Mouse (Mus musculus) neural tube, embryonic 14.5 days (tissue): ENCODE data around the gene Col24a1. TPM values are rescaled to one million over a fixed set of nuclear protein-coding genes. Genes with fewer than 3 reads are reported as not detected.

Source experiments
- ATAC-seq: fragments of 200-750 bp; cut with Nextera tagmentation; 2 replicates; pipeline ENCODE4 v1.8.0; 2017; ENCODE audit warnings: low read depth, mild to moderate bottlenecking, moderate TSS enrichment, moderate library complexity
- H3K27ac ChIP-seq: fragments of 300-500 bp; sonication (generic); 2 replicates; pipeline ENCODE4 v1.5.1; 2014; ENCODE audit warnings: low read depth, mild to moderate bottlenecking, control low read depth, low read length, moderate library complexity, mixed read lengths
- H3K27me3 ChIP-seq: fragments of 300-500 bp; sonication (generic); 2 replicates; pipeline ENCODE4 v1.6.1; 2014; ENCODE audit warnings: low read length; ENCODE audit not compliant: control insufficient read depth, insufficient read depth
- H3K36me3 ChIP-seq: fragments of 300-500 bp; sonication (generic); 2 replicates; pipeline ENCODE4 v1.6.1; 2014; ENCODE audit warnings: low read length, mixed read lengths; ENCODE audit not compliant: control insufficient read depth, insufficient read depth
- H3K4me1 ChIP-seq: fragments of 300-500 bp; sonication (generic); 2 replicates; pipeline ENCODE4 v1.6.1; 2014; ENCODE audit warnings: low read length; ENCODE audit not compliant: control insufficient read depth, insufficient read depth
- H3K4me2 ChIP-seq: fragments of 300-500 bp; sonication (generic); 2 replicates; pipeline ENCODE4 v1.6.1; 2014; ENCODE audit warnings: mild to moderate bottlenecking, low read depth, low read length, control low read depth
- H3K4me3 ChIP-seq: fragments of 300-500 bp; sonication (generic); 2 replicates; pipeline ENCODE4 v1.5.1; 2014; ENCODE audit warnings: low read depth, low read length, control low read depth, mixed read lengths
- H3K9ac ChIP-seq: fragments of 300-500 bp; sonication (generic); replicated peaks from 2 replicates; pipeline ENCODE4 v1.6.1; 2014; ENCODE audit warnings: low read depth, mild to moderate bottlenecking, control low read depth, low read length, mixed read lengths
- H3K9me3 ChIP-seq: fragments of 300-500 bp; sonication (generic); 2 replicates; pipeline ENCODE4 v1.6.1; 2016; ENCODE audit warnings: low read length; ENCODE audit not compliant: control insufficient read depth
- WGBS: fragments of 180-500 bp; shearing (Covaris S2); extraction: QIAGEN DNeasy Blood & Tissue Kit; methylation state at CpG from one replicate; pipeline ENCODE4 v1.1.7; 2014; 5-methylcytosine and 5-hydroxymethylcytosine counted together
- polyA plus RNA-seq: library from polyadenylated mRNA; unstranded; fragments of >200 nt; fragmentation: Nextera tagmentation; extraction: Ambion mirVana; gene quantifications from 2 replicates; pipeline ENCODE4 v1.2.1, GENCODE M21; 2014

Gene Col24a1
- polyA plus RNA-seq, 1 experiment from 2014 or later, result 0.94 TPM

DNA sequence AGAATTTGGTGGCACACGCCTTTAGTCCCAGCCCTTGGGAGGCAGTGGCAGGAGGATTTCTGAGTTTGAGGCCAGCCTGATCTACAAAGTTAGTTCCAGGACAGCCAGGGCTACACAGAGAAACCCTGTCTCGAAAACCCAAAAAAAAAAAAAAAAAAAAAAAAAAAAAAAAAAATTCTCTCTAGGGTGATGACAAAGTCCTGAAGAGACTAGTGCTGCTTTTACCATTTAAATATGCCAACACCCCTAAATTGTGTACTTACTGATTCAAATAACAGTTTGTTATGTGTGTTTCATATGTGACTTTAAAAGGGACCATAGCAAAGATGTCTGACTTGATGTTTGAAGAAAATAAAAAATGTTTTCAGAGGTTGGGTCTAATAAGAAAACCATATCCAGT, 262.1 kb downstream of the Col24a1 start:
- Histone ChIP-seq H3K4me2 (no peak overlapping the region), H3K36me3 (no peaks in the 10 kb centered on the region), H3K4me3 (no peak overlapping the region), H3K4me1 (no peaks in the 10 kb centered on the region), H3K27me3 (no peaks in the 10 kb centered on the region), H3K27ac (no peak overlapping the region), H3K9me3 (no peaks in the 10 kb centered on the region), H3K9ac (no peak overlapping the region)
- no peak for ATAC-seq
- 78% methylated on average over 2 of the region's 2 CpGs for WGBS

DNA sequence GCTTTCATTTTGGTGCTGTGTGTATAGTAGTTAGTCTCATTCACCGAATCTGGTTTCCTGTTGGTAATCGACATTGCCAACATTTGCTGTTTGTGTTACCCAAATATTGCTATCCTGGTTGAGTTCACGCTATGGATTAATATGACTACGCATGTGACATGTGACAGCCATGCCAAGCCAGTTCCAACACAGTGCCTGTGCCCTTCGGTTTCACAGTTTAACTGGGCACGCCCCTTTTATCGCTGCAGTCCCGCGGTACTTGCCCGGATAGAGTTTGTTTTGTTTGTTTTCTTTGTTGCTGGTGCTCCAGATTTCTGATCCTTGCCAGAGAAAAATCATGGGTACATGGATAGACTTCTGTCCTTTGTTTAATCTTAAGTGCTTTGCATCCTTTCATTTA, 263.9 kb downstream of the Col24a1 start:
- no peaks in the 10 kb centered on the region for H3K4me1 ChIP-seq

DNA sequence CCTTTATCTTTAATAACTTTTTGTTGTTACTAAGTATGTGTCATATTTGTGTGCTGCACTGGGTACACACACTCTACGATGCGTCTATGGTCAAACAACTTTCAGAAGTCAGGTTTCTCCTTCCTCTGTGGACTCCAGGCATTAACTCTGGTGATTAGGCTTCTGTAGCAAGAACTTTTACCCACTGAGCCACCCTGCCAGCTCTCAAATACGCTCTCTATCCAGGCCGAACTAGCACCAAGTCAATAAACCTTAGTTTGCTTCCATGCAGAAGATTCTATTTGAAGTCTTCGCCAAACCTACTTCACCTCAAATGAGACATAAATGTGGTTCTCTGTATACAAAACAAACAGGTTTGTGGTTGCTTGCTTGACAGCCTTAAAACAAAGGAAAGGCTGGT, 267.4 kb downstream of the Col24a1 start:
- no peak overlapping the region for H3K27ac ChIP-seq
- H3K4me1 ChIP-seq, result no peaks in the 10 kb centered on the region
- H3K9ac ChIP-seq, result no peak overlapping the region
- H3K36me3 ChIP-seq, result no peaks in the 10 kb centered on the region
- H3K4me2 ChIP-seq, result no peak overlapping the region
- ATAC-seq, result no peak
- no peak overlapping the region for H3K4me3 ChIP-seq
- H3K9me3 ChIP-seq, result no peaks in the 10 kb centered on the region; the same call in 1 of the 2 replicates
- 97% methylated on average over 5 of the region's 5 CpGs for WGBS
- H3K27me3 ChIP-seq, result no peaks in the 10 kb centered on the region

More for the DNA sequence above, 263.9 kb downstream of the Col24a1 start:
- Histone ChIP-seq H3K4me2 (no peak overlapping the region), H3K4me3 (no peak overlapping the region), H3K27me3 (no peaks in the 10 kb centered on the region), H3K27ac (no peak overlapping the region), H3K9me3 (no peaks in the 10 kb centered on the region), H3K9ac (no peak overlapping the region), H3K36me3 (no peaks in the 10 kb centered on the region)
- ATAC-seq, result no peak
- WGBS, result 95% methylated on average over 10 of the region's 10 CpGs

DNA sequence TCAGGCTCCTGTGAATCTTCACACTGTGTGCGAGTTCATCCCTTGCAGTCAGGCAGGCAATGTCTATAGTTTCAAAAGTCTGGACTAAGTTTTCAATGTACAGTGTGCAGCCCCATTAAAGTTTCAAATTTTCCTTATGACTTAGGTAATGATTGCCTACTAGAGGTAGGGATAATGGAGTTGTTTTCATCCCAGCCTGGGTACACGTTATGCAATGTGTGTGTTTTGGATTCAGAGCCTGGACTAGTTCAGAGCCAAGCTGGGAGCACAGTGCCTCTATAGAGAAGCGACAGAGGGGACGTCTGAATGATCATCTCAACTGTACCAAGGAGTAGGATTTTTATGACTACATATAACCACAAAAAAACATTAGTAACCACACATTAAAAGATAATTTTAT, 267.8 kb downstream of the Col24a1 start:
- no peaks in the 10 kb centered on the region for H3K4me1 ChIP-seq
- no peak overlapping the region for H3K4me2 ChIP-seq
- no peak for ATAC-seq
- WGBS, result 83% methylated on average over 4 of the region's 4 CpGs
- H3K27ac ChIP-seq, result no peak overlapping the region
- H3K9ac ChIP-seq, result no peak overlapping the region
- no peak overlapping the region for H3K4me3 ChIP-seq
- no peaks in the 10 kb centered on the region for H3K27me3 ChIP-seq
- no peaks in the 10 kb centered on the region; the same call in 1 of the 2 replicates for H3K9me3 ChIP-seq
- H3K36me3 ChIP-seq, result no peaks in the 10 kb centered on the region

DNA sequence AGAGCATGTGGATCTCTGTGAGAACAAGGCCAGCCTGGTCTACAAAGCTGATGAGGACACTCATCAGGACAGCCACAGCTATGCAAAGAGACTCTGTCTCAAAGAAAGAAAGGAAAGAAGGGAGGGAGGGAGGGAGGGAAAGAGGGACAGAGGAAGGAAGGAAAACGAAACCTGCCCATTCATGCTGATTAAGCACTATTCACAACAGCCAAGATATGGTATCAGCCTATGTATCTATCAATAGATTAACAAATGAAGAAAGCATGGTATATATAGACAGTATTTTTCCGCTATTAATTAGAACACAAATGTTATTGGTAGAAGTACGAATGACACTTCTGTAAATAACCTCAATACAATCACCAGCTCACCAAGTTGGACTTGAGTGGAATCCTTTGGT, 282.2 kb downstream of the Col24a1 start:
- Histone ChIP-seq H3K4me2 (no peak overlapping the region), H3K9me3 (no peaks in the 10 kb centered on the region), H3K4me1 (peaks cover 11% of the 10 kb centered on the region), H3K27me3 (no peaks in the 10 kb centered on the region), H3K27ac (no peak overlapping the region), H3K4me3 (no peak overlapping the region), H3K9ac (no peak overlapping the region), H3K36me3 (peaks cover 6% of the 10 kb centered on the region; the same call in 1 of the 2 replicates)
- WGBS, result 88% methylated on average over 3 of the region's 3 CpGs
- ATAC-seq, result no peak

DNA sequence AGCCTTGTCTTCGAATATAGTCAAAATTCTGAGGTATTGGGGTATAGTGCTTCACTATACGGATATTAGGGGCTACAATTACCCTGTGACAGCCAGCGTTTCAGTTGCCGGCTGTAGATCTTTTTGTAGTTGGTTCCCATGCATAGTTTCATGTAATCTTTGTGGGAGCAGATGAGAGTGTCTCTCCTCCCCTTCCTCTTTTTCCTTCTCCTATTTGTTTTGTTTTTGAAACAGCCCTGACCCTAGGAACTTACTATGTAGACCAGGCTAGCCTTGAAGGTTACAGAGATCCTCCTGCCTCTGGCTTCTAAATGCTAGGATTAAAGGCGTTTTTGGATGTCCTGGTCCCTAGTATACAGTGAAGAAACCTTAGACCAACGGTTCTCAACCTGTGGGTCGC, 283.1 kb downstream of the Col24a1 start:
- ATAC-seq, result peak; percentile 28; the same call in 1 of the 2 replicates
- peaks cover 6% of the 10 kb centered on the region; the same call in 1 of the 2 replicates for H3K36me3 ChIP-seq
- peak overlapping the region; percentile 92 for H3K4me2 ChIP-seq
- peaks cover 11% of the 10 kb centered on the region for H3K4me1 ChIP-seq
- H3K4me3 ChIP-seq, result no peak overlapping the region
- no peak overlapping the region for H3K27ac ChIP-seq
- H3K27me3 ChIP-seq, result no peaks in the 10 kb centered on the region
- WGBS, result 84% methylated on average over 7 of the region's 7 CpGs
- H3K9me3 ChIP-seq, result no peaks in the 10 kb centered on the region
- no peak overlapping the region for H3K9ac ChIP-seq

DNA sequence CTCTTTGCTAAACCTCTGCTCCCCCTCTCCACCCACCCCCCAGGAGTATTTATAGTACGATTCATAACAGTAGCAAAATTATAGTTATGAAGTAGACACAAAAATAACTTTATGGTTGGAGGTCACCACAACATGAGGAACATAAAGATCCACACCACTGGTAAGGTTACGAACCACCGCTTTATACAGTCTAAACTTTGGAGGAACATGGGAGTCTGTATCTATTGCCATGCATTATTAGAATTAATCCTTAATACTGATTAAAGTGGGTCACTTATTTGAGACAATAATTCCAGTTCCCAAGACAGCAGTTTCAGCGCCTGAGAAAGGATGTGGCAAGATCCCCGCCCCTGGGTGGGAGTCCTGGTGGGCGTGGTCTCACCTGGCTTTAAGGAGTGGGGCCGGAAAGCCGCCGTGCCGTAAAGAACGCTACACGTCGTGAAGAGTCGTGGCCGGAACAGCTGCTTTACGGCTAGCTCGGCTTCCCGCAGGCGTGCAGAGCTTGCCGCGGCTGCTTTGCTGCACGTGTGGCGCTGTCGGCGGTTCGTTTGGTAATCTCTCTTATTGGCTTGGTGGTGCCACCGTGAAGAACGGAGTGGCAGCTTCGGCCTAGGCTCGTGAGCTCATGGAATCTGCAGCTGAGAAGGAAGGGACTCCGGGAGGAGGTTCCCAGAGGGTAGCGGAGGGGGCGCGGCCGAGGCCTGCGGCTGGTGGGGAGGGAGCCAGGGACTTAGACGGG, 283.6 kb downstream of the Col24a1 start, which contains the start of gene Znhit6:
Gene Znhit6, plus strand, starts transcription at position 463 of the 739 bp plus-strand sequence.
- Histone ChIP-seq H3K36me3 (peaks cover 7% of the 10 kb centered on the region), H3K9me3 (no peaks in the 10 kb centered on the region), H3K4me3 (peak within 1 kb of the TSS; percentile 85), H3K27ac (peak within 1 kb of the TSS; percentile 64), H3K4me1 (peaks cover 11% of the 10 kb centered on the region), H3K4me2 (peak within 1 kb of the TSS; percentile 92), H3K9ac (peak within 1 kb of the TSS; percentile 65), H3K27me3 (no peaks in the 10 kb centered on the region)
- peak; percentile 95 for ATAC-seq
- WGBS, result 5% methylated on average over 37 of the region's 37 CpGs

DNA sequence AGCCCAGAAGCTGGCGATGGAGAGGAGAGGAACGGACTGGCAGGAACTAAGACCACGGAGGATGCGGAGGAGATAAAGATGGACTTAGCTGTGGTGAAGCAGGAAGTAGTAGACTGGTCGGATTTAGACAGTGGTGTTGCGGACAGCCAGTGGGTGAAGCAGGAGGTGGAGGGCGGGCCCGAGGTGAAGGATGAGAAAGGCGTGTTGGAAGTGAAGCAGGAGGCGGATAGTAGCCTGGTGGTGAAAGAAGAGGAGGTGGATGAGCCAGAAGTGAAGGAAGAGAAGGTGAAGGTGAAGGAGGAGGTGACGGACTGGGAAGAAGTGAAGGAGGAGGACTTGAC, 284.2 kb downstream of the Col24a1 start:
- peaks cover 11% of the 10 kb centered on the region for H3K4me1 ChIP-seq
- WGBS, result 0% methylated on average over 11 of the region's 11 CpGs
- H3K9me3 ChIP-seq, result no peaks in the 10 kb centered on the region
- H3K4me2 ChIP-seq, result peak overlapping the region; percentile 92
- no peak; the same call in 1 of the 2 replicates for ATAC-seq
- peak overlapping the region; percentile 85 for H3K4me3 ChIP-seq
- H3K36me3 ChIP-seq, result peaks cover 11% of the 10 kb centered on the region
- H3K27me3 ChIP-seq, result no peaks in the 10 kb centered on the region
- peak overlapping the region; percentile 65 for H3K9ac ChIP-seq
- H3K27ac ChIP-seq, result peak overlapping the region; percentile 64

DNA sequence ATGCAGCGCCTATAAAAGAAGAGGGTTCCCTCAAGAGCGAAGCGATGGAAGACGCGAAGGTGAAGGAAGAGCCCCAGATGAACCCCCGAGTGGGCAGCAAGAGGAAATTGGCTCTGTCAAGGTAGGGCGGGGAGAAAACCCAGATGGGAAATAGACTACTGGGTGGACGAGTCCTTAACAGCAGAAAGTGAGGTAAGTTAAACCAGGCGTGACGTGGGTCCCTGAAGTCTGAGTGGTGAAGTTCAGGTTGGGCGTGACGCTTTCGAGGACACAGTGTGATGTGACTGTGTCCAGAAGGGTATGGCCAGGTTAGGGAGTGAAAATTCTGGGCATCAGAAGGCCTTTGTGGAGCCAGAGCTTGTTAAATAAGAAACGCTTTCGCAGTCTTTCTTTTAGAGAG, 284.6 kb downstream of the Col24a1 start:
- no peak for ATAC-seq
- Histone ChIP-seq H3K27me3 (no peaks in the 10 kb centered on the region), H3K9ac (peak overlapping the region; percentile 65), H3K4me1 (peaks cover 11% of the 10 kb centered on the region), H3K36me3 (peaks cover 11% of the 10 kb centered on the region), H3K4me3 (peak overlapping the region; percentile 85), H3K4me2 (peak overlapping the region; percentile 92), H3K9me3 (no peaks in the 10 kb centered on the region), H3K27ac (no peak overlapping the region)
- 34% methylated on average over 15 of the region's 15 CpGs for WGBS
